Mouse (Mus musculus): ENCODE measurements around the gene Chtop.

GRCm38 (mm10) chr3:90526076-90526475 is 16.8 kb upstream of the Chtop start:
- no peak for TF ChIP-seq CTCF (IDR thresholded peaks at IDR 0.05; ENCODE audit: borderline replicate concordance, insufficient read depth, low read depth, low read length)
- TF ChIP-seq POLR2A (IDR thresholded peaks at IDR 0.05; ENCODE audit: borderline replicate concordance, insufficient read depth, low read length), result no peak

Measured in cerebellum, adult 2 months (tissue).